Mouse (Mus musculus): ENCODE results near the gene Pex19. TPM values are rescaled to one million over a fixed set of nuclear protein-coding genes. Genes with fewer than 3 reads are reported as not detected.

The Pex19 gene
- polyA plus RNA-seq, 1 experiment from 2014 or later: 120 TPM

DNA sequence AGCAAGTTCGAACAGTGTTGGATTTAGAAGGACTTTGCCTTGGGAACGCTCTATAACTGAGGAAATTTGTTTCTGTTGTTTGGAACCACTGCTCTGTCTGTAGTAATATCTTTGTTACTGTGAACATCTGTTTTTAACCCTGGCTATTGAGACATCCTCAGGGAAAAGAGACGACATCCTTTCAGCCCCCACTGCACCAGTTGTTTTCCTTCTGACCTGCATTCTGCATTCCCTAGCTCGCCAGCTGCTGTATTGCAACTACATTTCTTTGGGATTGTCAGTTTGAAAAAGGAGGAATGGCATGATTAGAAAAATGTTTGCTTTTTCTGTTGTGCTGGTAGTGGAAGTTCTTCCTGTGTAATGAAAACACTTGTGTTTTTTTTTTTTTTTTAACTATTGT lies 54.3 kb downstream of the Pex19 start:
- 81% methylated on average over 4 of the region's 4 CpGs for WGBS (ENCODE audit: insufficient replicate concordance)
- Histone ChIP-seq H3K27ac (ENCODE audit: low read depth, low read length) (no peak overlapping the region), H3K9me3 (replicated peaks; ENCODE audit: control insufficient read depth, low read length) (no peaks in the 10 kb centered on the region), H3K4me1 (ENCODE audit: control insufficient read depth, insufficient read depth, low read length) (no peaks in the 10 kb centered on the region), H3K27me3 (ENCODE audit: control insufficient read depth, insufficient read depth, low read length) (no peaks in the 10 kb centered on the region), H3K4me3 (ENCODE audit: low read depth, low read length) (no peak overlapping the region), H3K4me2 (no peak overlapping the region), H3K36me3 (ENCODE audit: control insufficient read depth, insufficient read depth, low read length) (peaks cover 19% of the 10 kb centered on the region), H3K9ac (ENCODE audit: low read depth, low read length) (no peak overlapping the region)
- no peak for ATAC-seq (replicated peaks; ENCODE audit: insufficient number of reproducible peaks, low FRiP score, low TSS enrichment)

DNA sequence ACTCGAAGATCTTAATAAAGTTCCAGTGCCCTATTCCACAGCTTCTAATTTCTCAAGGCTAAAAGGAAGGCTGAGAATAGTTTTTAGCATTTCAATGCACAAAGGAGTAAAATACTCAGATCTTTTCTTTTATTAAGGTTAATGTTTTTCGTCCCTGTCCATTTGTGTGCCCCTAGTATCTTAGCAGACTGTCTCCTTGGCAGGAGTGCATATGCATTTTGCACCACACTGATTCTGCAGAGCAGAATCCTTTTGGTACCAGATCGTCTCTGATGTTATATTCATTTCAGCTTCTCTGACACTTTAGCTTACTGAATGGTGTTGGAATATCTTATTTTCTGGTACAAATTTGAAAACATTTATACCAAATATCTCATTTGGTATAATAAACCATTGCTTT lies 55.2 kb downstream of the Pex19 start:
- H3K9me3 ChIP-seq (replicated peaks; ENCODE audit: control insufficient read depth, low read length): no peaks in the 10 kb centered on the region
- 88% methylated on average over 3 of the region's 3 CpGs for WGBS (ENCODE audit: insufficient replicate concordance)
- no peak overlapping the region for H3K4me2 ChIP-seq
- H3K9ac ChIP-seq (ENCODE audit: low read depth, low read length): no peak overlapping the region
- no peak for ATAC-seq (replicated peaks; ENCODE audit: insufficient number of reproducible peaks, low FRiP score, low TSS enrichment)
- no peak overlapping the region for H3K27ac ChIP-seq (ENCODE audit: low read depth, low read length)
- no peaks in the 10 kb centered on the region for H3K4me1 ChIP-seq (ENCODE audit: control insufficient read depth, insufficient read depth, low read length)
- H3K4me3 ChIP-seq (ENCODE audit: low read depth, low read length): no peak overlapping the region
- H3K27me3 ChIP-seq (ENCODE audit: control insufficient read depth, insufficient read depth, low read length): no peaks in the 10 kb centered on the region
- H3K36me3 ChIP-seq (ENCODE audit: control insufficient read depth, insufficient read depth, low read length): peaks cover 22% of the 10 kb centered on the region

- no peak for ATAC-seq (replicated peaks; ENCODE audit: insufficient number of reproducible peaks, low FRiP score, low TSS enrichment)
- 95% methylated on average over 6 of the region's 6 CpGs for WGBS (ENCODE audit: insufficient replicate concordance)
- Histone ChIP-seq H3K36me3 (ENCODE audit: control insufficient read depth, insufficient read depth, low read length) (peaks cover 32% of the 10 kb centered on the region), H3K27me3 (ENCODE audit: control insufficient read depth, insufficient read depth, low read length) (no peaks in the 10 kb centered on the region), H3K4me3 (ENCODE audit: low read depth, low read length) (no peak overlapping the region), H3K9ac (ENCODE audit: low read depth, low read length) (no peak overlapping the region), H3K27ac (ENCODE audit: low read depth, low read length) (no peak overlapping the region), H3K9me3 (replicated peaks; ENCODE audit: control insufficient read depth, low read length) (no peaks in the 10 kb centered on the region), H3K4me2 (no peak overlapping the region), H3K4me1 (ENCODE audit: control insufficient read depth, insufficient read depth, low read length) (no peaks in the 10 kb centered on the region)
These were observed 56.5 kb downstream of the Pex19 start for GRCm38 (mm10) chr1:172183056-172183455.

DNA sequence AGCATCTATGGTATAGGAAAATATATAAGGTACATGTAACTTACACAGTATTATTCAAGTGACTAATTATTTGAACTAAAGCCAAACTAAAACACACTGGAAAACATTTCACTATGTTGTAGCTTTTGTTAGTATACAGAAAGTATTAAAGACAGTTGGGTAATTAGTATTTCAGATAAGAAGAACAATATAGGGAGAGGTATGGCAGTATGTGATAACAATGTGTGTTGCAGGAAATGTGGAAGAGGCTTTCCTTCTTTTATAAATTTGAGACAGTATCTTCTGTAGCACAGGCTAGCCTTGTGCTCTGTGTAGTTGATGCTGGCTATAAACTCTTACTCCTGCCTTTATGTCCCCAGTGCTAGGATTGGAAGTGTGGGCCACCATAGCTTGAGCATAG lies 57.4 kb downstream of the Pex19 start:
- H3K9ac ChIP-seq (ENCODE audit: low read depth, low read length): no peak overlapping the region
- H3K27ac ChIP-seq (ENCODE audit: low read depth, low read length): no peak overlapping the region
- H3K4me3 ChIP-seq (ENCODE audit: low read depth, low read length): no peak overlapping the region
- H3K27me3 ChIP-seq (ENCODE audit: control insufficient read depth, insufficient read depth, low read length): no peaks in the 10 kb centered on the region
- H3K4me1 ChIP-seq (ENCODE audit: control insufficient read depth, insufficient read depth, low read length): no peaks in the 10 kb centered on the region
- no peak for ATAC-seq (replicated peaks; ENCODE audit: insufficient number of reproducible peaks, low FRiP score, low TSS enrichment)
- no peak overlapping the region for H3K4me2 ChIP-seq
- H3K9me3 ChIP-seq (replicated peaks; ENCODE audit: control insufficient read depth, low read length): no peaks in the 10 kb centered on the region
- H3K36me3 ChIP-seq (ENCODE audit: control insufficient read depth, insufficient read depth, low read length): peaks cover 37% of the 10 kb centered on the region

Other genes with a start within 250 kb of the Pex19 start
- not detected in 2 replicates for gene Gm10521, start 231.1 kb upstream of the Pex19 start, polyA plus RNA-seq (2014; fragmentation: Nextera tagmentation; extraction: Ambion mirVana)
- 0.30 TPM in 1 of 2 replicates, not detected in the other for gene Slamf6, start 209.2 kb upstream of the Pex19 start, polyA plus RNA-seq (2014; fragmentation: Nextera tagmentation; extraction: Ambion mirVana)
- gene Vangl2, start 98.3 kb upstream of the Pex19 start, polyA plus RNA-seq (2014; fragmentation: Nextera tagmentation; extraction: Ambion mirVana): 10.4 and 10.9 TPM in 2 replicates
- not detected in 2 replicates for gene Nhlh1, start 69.2 kb upstream of the Pex19 start, polyA plus RNA-seq (2014; fragmentation: Nextera tagmentation; extraction: Ambion mirVana)
- 146 and 201 TPM in 2 replicates for gene Copa, start 44.2 kb upstream of the Pex19 start, polyA plus RNA-seq (2014; fragmentation: Nextera tagmentation; extraction: Ambion mirVana)
- gene Ncstn, start 44.0 kb upstream of the Pex19 start, polyA plus RNA-seq (2014; fragmentation: Nextera tagmentation; extraction: Ambion mirVana): 115 and 122 TPM in 2 replicates
- 85.4 and 105 TPM in 2 replicates for gene Dcaf8, start 21.3 kb downstream of the Pex19 start, polyA plus RNA-seq (2014; fragmentation: Nextera tagmentation; extraction: Ambion mirVana)
- gene Pea15a, start 80.0 kb downstream of the Pex19 start, polyA plus RNA-seq (2014; fragmentation: Nextera tagmentation; extraction: Ambion mirVana): 121 and 147 TPM in 2 replicates
- 205 and 230 TPM in 2 replicates for gene Casq1, start 93.1 kb downstream of the Pex19 start, polyA plus RNA-seq (2014; fragmentation: Nextera tagmentation; extraction: Ambion mirVana)
- 0.31 and 0.35 TPM in 2 replicates for gene Atp1a4, start 131.7 kb downstream of the Pex19 start, polyA plus RNA-seq (2014; fragmentation: Nextera tagmentation; extraction: Ambion mirVana)
- 22.8 and 24.0 TPM in 2 replicates for gene Igsf8, start 134.9 kb downstream of the Pex19 start, polyA plus RNA-seq (2014; fragmentation: Nextera tagmentation; extraction: Ambion mirVana)
- 4.7 and 7.0 TPM in 2 replicates for gene Atp1a2, start 171.3 kb downstream of the Pex19 start, polyA plus RNA-seq (2014; fragmentation: Nextera tagmentation; extraction: Ambion mirVana)
- 0.59 and 0.77 TPM in 2 replicates for gene Kcnj9, start 202.6 kb downstream of the Pex19 start, polyA plus RNA-seq (2014; fragmentation: Nextera tagmentation; extraction: Ambion mirVana)
- 0.09 TPM in 1 of 2 replicates, not detected in the other for gene Kcnj10, start 214.5 kb downstream of the Pex19 start, polyA plus RNA-seq (2014; fragmentation: Nextera tagmentation; extraction: Ambion mirVana)
- 8.8 and 9.8 TPM in 2 replicates for gene Pigm, start 249.8 kb downstream of the Pex19 start, polyA plus RNA-seq (2014; fragmentation: Nextera tagmentation; extraction: Ambion mirVana)